Mouse (Mus musculus) gastrocnemius, postnatal 14 days (tissue): ENCODE data around the gene Pafah2. TPM values are rescaled to one million over a fixed set of nuclear protein-coding genes. Genes with fewer than 3 reads are reported as not detected.

Experiments used
- DNase-seq: peaks from one replicate; pipeline ENCODE4 v3.0.0; 2021; ENCODE audit warnings: mixed read lengths
- intact Hi-C: fragments of 180-260 bp; cut with DNase I; formaldehyde crosslinking; loops from one replicate; pipeline ENCODE4 v1.15.1; 2025; ENCODE audit warnings: low total_unique reads
- long read RNA-seq, 2 experiments: library from polyadenylated mRNA; stranded (forward); transcript quantifications; one replicate each; pipeline ENCODE4 v2.0.0; 2021
- total RNA-seq, 2 experiments: library from RNA; stranded (reverse); gene quantifications; 2 replicates each; pipeline ENCODE4 v1.2.3; 2021

Pafah2 gene
- 1 to 10 TPM; 3.2 to 3.4 TPM for total RNA-seq
- long read RNA-seq, experiment 1, partial matches to known transcripts: 1 of 6 reads
- long read RNA-seq, experiment 1, other reads (novel, unspliced or antisense): 1 of 6 reads
- long read RNA-seq, experiment 2, partial matches to known transcripts: 1 of 5 reads
- long read RNA-seq, experiment 2, other reads (novel, unspliced or antisense): 3 of 5 reads

DNA sequence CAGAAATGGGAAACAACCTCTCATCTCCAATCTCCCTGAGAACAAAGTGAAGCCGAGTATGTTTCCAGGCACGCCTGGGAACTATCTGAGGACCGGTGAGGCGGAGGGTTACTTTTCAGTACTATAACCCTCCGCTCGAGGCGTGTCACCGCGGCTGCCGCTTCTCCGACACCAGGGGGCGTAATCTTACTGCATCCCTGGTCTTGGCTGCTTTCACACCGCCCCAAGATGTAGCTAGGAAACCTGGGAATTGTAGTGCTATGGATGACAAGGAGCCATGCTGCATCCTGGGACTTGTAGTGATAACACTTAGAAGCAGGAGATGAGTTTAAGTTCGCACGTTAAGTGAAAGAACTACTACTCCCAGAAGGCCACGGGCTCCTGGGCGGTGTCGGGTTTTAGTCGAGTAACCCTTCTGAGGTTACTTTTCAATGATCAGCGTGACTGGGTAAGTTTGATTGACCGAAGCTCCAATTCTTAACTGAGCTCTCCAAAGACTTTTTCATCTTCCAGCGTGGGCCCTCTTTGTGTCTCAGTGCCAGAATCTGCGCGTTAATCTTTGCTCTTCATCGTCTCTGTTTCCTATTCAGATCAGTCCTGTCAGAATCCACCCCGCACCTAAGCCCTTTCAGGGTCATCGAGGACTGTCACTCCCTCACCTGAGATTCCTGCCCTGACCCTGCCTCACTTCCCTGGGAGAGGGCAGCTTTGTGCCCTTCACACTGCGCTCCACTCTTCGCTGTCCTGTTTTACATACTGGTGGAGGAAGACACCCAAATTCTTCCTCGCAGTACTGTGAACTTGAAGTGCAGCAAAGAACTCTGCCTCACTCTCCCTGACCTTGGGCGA, at the start of gene Pafah2:
Pafah2 (plus strand) TSS at position 344 of the 849 bp plus-strand sequence.
- intact Hi-C loops: loop anchor here (2.0 kb wide), 1 partner anchor 83 kb away; no protein-coding TSS in a partner anchor
- peak; percentile 92 for DNase-seq

DNA sequence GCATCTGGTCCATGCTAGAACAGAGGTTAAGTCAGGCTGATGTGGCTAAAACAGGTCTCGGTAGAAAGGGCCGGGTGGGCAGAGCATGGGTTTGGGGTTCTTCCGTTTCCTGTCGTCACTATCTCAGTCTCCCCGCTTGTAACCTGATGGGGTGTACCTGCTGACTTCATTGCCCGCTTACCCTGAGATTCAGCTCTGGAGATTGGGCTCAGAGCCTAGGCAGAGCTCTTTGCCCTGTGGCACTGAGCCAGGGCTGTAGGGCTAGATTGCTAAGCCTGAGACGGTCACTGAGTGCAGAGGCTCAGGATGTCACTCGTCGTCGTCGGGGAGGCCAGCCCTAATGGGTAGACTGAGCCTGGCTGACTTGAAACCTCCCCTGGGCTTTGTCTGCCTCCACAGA, 48.0 kb upstream of the Pafah2 start:
- intact Hi-C loops: no loop called here
- DNase-seq: no peak

DNA sequence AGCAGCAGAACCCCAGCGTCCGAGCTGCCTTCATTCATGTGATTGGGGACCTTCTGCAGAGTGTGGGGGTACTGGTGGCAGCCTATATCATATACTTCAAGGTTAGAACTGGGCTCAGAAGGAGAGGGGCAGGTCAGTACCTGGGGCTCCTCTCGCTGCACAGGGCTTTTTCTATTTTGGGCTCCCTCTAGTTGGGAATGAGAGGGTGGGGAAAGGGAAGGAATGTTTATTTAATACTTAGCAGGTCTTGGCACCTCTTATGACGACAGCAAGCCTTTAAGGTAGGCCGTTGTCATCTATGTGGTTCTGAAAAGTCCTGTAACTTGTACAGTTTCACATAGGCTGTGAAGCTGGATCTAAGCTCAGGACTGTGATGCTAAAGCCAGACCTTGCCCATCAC, 47.6 kb upstream of the Pafah2 start:
- intact Hi-C loops: no loop called here
- DNase-seq: no peak

DNA sequence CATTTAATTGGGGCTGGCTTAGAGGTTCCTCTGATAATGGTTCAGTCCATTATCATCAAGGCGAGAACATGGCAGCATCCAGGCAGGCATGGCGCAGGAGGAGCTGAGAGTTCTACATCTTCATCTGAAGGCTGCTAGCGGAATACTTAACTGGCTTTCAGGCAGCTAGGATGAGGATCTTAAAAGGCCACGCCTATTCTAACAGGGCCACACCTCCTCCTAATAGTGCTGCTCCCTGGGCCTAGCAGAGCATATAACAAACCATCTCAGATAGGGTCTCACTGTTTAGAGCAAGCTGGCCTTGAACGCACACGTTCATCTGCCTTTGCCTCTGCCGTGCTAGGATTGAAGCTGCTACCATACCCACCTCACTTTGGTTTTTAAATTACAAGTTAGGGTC, 46.3 kb upstream of the Pafah2 start:
- intact Hi-C loops: no loop called here
- no peak for DNase-seq

DNA sequence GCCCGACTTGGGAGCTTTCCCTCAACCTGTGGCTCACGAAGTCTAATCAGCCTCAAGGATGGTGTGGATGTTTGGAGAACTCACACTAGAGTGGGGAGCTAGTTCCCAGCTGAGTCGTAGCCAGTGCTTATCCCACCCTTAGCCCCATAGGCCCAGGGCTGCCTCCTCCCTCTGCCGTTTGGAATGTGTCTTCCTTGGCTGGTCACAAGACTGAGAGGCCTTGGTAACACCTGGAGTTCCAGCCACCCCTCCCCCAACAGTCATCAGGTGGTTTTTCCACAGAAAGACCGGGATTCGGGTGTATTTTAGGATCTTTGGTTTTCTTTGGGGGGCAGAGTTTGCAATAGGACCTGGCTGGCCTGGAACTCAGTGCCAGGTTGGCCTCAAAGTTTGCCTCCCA, 45.5 kb upstream of the Pafah2 start:
- no peak for DNase-seq
- intact Hi-C loops: no loop called here

DNA sequence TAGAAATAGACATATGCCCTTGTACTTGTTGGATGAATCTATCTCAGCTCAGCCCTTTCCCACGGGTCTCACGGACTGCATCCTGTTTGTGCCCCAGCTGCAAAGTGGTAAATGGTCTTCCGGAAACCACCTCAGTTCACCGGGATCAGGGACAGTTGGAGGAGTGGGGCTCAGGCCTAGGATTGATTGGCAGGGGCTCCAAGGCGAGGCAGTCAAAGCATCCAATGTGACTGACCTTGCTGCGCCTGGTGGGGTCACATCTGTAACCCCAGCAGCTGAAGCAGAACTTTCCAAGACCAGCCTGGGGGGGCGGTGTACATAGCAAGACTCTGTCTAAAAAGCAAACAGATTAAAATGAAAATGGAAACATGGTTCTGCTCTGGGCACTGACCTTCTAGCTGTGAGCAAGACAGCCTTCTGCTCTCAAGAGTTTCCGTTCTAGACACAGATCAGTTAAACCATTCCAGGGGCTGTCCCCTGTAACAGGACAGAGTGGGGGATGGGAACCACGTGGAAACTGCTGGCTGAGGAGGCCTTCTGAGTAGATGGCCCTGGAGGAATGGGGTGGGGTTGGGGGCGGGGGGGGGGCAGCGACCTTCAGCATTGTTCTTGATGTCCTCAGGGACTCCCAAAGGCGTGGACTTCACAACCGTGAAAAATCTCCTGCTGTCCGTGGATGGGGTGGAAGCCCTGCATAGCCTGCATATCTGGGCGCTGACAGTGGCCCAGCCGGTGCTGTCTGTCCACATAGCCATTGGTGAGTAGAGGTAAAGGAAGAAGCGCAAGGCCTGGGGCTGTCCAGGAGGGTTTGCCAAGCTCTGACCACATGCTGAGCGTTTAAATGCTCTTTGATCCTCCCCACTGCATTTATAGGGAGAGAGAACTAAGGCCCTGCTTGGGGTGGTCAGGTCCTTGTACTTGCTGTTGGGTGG, 44.5 kb upstream of the Pafah2 start:
- no peak for DNase-seq

DNA sequence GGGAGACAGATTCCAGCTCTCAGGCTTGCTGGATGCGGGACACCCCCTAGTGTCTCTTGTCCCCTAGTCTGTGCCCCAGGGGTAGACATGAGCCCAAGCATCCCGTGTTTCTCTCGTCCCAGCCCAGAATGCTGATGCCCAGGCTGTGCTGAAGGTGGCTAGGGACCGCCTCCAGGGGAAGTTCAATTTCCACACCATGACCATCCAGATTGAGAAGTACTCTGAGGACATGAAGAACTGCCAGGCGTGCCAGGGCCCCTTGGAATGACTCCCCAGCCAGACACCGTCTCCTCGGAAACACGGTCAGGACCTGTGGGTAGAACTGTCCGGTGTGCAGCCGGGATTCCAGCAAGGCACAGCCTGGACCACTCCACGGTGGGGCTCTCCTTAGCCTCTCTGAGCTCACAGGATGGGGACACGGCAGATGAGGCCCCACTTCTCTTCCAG, 43.8 kb upstream of the Pafah2 start:
- no peak for DNase-seq
- intact Hi-C loops: no loop called here

More for the DNA sequence above, 44.5 kb upstream of the Pafah2 start:
- intact Hi-C loops: no loop called here

DNA sequence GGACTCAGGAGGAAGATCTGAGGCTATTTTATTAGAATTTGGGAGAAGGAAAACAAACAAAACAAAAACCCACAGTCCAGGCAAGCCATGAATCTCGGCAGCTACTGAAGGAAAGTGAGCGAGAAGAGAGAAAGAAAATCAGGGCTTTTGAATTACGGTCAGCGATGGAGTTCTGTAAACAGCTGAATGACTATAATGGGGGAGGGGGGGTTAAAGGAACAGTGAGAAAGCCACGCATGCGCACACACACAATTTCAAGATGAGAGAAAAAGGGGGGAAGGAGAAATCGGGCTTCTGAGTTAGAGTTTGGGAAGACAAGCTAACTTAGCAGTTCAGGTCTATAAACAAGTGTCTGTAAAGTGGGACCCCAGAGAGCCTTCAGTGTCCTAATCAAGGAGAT, 43.2 kb upstream of the Pafah2 start:
- intact Hi-C loops: no loop called here
- no peak for DNase-seq

DNA sequence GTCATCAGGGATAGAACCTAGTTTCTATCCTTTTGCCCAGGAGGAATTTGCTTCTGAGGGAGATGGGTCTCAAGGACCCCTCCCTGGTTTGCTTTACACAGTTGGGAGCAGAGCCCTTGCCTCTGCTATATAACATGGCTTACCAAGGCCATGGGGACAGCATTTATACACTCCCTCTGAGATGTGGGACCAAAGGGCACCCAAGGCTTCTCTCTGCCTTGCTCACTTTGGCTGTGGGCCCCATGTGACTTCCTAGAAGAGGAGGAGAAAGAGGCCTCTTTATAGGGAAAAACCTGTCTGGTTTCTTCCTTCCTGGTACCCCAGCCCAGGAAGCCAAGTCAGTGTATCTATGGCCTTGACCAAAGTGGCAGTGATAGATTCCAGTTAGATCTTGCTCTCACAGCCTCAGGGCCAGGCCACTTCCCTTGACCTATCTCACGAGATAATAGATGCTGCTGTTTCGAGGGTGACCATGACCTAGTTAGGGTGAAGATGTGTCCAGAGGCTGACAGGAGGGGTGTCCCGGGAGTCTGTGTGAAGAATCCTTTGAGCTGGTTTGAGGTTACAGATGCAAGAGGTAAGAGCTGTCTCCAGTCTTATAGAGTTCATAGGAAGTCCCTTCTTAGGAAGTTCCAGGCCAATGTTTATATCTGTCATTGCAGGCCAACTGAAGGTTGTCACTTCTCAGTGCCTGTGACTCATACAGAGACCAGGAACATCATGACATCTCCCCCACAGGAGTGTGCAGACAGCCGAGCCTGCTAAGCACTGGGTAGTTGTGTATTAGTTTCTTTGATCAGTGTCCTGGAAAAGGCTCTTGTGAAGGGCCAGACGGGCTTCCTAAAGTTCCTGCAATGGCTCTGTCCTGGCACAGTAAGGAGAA, 42.4 kb upstream of the Pafah2 start:
- intact Hi-C loops: no loop called here
- DNase-seq: no peak

DNA sequence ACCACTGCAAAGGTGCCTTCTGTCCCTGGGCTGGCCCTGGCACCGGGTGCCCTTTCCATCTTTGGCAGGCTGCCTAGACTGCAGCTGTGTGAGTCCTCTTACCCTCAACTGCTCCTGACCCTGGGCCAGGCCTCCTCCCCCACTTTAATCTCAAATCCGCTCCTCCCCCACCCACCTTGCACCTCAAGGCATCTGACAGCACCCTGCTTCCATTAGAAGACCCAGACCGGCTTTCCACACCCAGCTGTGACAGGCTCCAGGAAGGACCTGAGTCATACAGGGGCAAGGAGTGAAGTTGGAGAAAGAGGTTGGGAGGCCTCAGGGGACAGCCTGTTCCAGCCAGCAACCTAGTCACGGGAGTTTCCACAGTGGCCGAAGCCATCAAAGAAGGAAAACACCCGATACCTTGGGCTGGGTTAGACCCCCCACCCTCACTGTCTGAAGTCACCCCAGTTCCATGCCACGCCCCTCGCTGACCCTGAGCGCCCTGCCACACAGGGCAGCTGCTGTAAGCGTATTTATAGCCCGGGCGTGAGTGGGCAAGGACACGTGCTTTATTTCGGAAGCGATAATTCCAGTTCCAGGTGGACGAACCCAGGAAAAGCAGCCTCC, 40.2 kb upstream of the Pafah2 start:
- intact Hi-C loops: no loop called here
- peak; percentile 82 for DNase-seq

DNA sequence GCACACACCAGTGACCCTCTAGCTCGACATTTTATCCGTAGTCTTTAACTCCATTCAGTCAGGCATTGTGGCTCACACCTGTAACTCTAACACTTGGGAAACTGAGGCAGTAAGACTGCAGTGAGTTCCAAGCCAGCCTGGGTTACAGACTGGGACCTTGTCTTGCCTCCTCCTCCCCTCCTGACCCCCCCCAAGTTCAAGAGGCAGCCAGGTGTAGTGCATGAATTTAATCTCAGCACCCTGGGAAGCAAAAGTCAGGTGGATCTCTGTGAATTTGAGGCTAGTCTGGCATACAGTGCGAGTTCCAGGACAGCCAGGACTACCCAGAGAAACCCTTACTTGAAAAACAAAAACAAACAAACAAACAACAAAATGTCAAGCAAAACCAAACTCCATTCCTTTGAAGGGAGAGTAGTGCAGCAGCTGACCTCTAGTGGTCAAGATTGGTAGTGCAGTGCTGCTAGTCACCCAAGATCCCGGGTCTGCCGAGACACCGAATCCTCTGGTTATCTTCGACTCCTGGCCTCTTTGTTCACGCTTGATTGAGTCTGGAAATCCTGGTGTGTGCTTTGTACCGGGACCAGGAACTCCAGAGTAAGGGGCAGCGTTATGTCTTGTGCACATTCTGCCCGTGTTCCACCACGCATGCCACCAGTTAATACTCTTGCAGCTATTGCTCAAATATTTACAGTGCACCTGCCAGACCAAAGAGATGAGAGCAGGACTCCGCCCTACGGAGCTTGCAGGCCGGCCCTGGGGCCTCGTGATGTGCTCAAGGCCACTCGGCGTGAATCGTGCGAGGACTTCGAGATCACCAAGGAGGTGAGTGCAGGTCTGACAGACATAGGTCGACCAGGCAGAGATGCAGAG, 39.3 kb upstream of the Pafah2 start:
- peak; percentile 68 for DNase-seq
- intact Hi-C loops: no loop called here

DNA sequence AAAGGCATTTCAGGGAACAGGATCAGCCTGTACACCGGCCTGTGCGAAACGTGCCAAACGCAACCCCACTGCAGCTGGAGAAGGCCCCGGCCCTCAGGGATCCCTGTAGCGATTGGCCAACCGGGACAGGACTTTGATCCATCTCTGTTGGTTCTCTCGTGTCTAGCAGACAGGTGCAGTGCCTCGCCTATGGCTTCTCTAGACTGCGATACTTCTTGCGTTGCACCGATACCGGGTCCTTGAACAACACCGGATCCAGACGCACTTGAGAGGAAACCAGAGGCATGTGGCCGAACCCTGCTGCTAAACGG, 38.7 kb upstream of the Pafah2 start:
- intact Hi-C loops: no loop called here
- DNase-seq: no peak

DNA sequence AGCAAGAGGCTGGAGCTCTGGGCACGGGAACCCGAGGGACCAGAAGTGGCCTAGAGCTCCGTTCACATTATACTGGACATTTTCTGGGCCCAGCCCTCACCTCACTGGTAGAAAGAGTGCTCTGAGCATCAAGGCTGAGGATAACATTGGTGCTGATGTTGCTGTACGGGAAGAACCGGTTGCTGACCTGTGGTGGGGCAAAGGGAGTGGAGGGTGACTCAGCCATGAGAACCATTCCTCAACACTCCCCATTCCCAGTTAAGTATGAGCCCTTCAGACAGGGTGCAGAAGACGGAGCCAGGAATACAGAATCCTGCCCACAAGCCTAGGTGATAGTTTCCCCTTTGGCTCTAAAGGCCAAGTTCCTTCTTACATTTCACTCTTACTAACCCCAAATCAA, 36.5 kb upstream of the Pafah2 start:
- intact Hi-C loops: no loop called here
- no peak for DNase-seq

DNA sequence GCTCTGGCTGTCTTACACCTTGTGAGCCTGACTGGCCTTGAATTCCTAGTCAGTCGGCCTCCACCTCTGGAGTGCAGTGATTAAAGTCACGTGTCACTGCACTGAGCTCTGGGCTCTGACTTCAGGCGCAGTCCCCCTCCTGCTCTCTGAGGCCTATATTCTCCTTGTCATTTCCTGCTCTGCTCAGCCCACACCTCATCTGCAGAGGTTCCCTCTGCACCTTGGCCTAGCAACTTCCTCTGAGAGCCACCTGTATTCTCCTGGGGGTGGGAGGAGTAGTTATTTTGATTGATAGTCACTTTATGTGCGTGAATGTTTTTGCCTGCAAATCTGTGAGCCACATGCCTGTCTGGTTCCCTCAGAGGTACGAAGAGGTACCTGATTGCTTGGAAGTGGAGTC, 34.9 kb upstream of the Pafah2 start:
- no peak for DNase-seq
- intact Hi-C loops: no loop called here

DNA sequence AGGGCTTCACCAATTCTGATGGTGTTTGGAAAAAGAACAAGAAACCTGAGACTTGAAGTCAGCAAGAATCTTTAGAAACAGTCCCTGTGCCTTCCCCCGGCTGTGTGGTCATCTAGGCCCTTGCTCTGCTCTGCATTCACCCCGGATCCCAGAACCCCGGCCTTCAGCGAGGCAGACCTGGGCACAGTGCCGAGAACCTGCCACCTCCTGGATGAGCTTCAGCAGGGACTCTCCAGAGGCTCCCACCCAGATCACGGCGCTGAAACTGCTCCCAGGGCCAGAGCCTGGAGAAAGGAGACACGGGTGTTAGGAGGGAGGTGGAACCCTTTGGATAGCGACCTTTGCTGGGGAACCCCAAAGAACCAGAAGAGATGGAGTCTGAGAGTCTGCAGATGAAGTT, 34.0 kb upstream of the Pafah2 start:
- DNase-seq: no peak
- intact Hi-C loops: no loop called here

DNA sequence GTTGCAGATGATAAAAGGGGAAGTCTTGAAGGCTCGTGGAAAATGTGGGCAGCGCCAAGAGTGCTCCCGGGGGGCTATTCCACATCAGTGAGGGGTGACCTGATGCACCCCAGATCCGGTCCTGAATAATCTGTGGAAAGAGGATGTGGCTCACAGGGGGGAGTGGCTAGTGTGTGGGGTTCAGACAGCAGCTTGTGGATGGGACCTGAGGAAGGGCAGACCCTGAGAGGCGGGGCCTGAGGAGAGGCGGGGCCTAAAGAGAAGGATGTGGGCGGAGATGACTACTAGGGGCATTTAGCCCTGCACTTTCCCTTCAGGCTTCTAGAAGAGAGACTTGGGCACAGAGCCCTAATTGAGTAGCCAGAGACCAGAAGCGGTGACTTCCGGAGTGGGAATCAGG, 33.5 kb upstream of the Pafah2 start:
- intact Hi-C loops: no loop called here
- DNase-seq: no peak

DNA sequence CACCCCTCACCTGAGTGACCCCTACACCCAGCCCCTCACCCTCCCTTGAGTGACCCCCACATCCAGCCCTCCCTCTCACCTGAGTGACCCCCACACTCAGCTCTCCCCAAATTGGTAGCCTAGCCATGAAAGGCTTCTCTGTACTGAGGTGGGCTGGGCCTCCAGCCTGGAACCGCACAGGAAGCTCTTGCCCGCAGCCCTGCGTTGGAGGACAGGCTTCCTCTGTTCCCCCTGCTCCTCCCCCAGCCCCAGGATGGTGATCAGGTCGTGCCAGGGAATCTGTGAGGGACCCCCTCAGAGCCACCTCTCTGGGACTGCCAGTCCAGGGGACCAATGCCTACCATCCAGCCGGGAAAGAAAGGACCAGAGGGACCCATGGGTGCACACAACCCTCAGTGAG, 30.8 kb upstream of the Pafah2 start:
- intact Hi-C loops: no loop called here
- DNase-seq: no peak

DNA sequence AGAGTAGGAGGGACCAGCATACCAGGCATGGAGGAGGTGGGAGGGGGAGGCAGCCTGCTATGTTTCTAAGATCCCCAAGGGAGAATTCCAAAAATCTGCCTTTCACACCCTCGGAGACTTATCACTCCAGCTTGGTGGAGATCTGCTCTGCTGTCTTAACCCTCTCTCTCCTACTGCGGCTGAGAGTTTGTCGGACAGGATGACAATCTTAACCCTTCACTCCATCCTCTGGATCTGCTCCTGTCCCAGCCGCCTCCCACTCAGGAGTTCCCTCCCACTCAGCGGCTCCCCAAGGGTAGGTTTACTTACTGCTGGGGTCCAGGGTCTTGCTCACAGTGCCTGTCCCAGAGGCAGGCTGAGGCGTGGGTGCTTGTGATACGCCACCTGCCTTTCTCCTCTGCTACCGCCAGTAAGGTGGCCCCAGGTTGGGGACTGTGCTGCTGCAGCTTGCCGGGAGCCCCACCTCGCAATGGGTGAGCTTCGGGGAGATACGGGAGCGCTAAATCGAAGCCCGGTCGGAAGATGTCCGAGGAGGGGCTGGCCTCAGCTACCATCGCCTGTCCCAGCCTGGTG, 25.4 kb upstream of the Pafah2 start:
- no peak for DNase-seq
- intact Hi-C loops: loop anchor here (10.0 kb wide), 1 partner anchor 116 kb away; the partner anchor contains the start of gene Grrp1
